Mouse (Mus musculus) telencephalon, adult 2 months (tissue): ENCODE results near the gene Chad.

Experiments
- DNase-seq: peaks from one replicate; pipeline ENCODE4 v3.0.0-alpha.2; 2011; ENCODE audit warnings: low read depth, low spot score

Gene Chad

GRCm38 (mm10) chr11:94565151-94565479, 268 bp downstream of the Chad start:
- DNase-seq: no peak

- DNase-seq: no peak
These were observed 1.7 kb downstream of the Chad start for GRCm38 (mm10) chr11:94566534-94566933.

- no peak for DNase-seq
These were observed 2.5 kb downstream of the Chad start for GRCm38 (mm10) chr11:94567326-94567725.

DNA sequence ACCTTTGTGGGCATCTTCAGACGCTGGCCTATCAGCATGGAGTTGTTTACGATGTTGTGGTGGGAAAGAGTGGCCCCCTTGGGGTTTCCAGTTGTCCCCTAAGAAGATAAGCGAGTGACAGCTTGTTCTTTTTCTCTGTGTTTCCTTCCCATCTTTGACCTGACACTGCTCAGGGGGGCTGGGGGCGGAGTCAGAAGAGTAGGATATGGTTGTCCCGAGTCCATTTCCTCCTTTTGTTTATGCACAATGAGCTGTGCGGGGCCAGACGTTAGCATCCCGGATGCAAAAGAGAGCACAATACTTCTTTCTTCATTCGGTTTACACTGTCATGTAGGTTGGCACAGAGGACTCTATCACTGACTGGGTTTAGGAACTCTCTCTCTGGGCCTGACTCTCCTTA, 5.8 kb downstream of the Chad start:
- DNase-seq: no peak

GRCm38 (mm10) chr11:94571850-94572249, 7.0 kb downstream of the Chad start:
- no peak for DNase-seq

GRCm38 (mm10) chr11:94574560-94574959, 9.7 kb downstream of the Chad start:
- DNase-seq: no peak

- no peak for DNase-seq
These were observed 10.2 kb downstream of the Chad start for GRCm38 (mm10) chr11:94575036-94575435.

DNA sequence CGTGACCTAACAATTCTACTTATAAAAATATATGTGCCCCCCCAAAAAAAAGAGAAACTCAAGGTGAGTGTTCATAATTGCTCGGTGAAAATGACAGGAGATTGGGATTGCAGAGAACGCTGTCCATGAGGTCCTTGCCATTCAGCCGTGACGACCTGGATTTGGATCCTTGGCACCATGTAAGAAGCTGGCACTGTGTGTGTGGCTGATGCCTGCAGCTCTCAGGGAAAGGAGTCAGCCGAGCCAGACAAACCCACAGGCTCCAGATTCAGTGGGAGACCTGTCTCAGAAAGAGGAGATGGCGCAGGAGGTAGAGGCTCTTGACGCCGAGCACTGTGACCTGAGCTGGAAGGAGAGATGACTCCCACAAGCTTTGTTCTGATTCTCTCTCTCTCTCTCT, 11.5 kb downstream of the Chad start:
- DNase-seq: no peak

- no peak for DNase-seq
These were observed 15.4 kb downstream of the Chad start for GRCm38 (mm10) chr11:94580111-94580740.

- no peak for DNase-seq
These were observed 20.2 kb downstream of the Chad start for GRCm38 (mm10) chr11:94585091-94585490.

GRCm38 (mm10) chr11:94587511-94587910, 22.7 kb downstream of the Chad start:
- no peak for DNase-seq

GRCm38 (mm10) chr11:94596311-94596852, 31.5 kb downstream of the Chad start:
- no peak for DNase-seq

DNA sequence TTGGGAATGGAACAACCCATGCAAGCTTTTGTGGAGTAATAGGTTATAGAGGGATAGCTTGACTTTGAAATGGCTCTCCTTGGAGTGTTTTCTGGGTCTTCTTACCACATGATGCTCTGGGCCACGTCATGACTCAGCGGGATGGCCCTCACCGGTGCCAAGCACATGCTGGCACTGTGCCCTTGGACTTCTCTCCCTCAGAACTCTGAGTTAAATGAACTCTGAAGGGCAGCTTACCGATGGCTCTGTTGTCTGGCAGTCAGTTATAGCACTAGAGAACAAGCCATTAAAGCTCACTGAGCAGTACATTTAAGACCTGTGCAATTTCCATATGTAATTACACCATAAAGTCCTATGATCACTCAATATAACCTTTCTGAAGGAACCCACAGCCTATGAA, 32.5 kb downstream of the Chad start:
- no peak for DNase-seq

DNA sequence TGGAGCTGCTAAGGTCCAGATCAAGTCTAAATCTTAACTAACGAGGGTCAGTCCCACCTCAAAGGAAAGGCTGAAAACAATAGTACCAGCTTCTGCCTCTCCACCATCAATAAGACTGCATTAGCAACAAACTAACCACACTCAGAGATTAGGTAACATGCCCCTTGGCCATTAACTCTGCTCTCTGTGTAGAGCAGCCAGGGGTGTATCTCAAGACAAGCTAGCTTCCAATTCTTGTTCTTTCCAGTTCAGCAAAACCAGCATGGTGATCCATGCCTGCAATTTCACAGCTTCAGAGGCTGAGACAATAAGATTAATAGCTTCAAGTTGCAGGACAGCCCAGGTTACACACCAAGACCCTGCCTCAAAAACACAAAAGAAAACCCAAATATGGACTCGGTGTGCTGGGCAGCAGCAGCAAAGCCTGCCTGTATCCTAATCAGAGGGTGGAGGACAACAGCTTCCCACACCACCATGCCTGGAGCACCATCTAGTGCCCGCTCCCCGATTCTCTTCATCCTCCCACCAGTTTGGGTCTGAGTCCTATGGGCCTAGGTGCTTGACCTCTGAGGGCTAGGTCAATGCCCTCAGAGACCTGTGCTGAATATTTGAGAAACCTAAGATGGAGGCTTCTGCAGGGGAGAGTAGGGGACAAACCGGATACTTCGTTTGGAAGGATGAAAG, 33.7 kb downstream of the Chad start:
- no peak for DNase-seq

DNA sequence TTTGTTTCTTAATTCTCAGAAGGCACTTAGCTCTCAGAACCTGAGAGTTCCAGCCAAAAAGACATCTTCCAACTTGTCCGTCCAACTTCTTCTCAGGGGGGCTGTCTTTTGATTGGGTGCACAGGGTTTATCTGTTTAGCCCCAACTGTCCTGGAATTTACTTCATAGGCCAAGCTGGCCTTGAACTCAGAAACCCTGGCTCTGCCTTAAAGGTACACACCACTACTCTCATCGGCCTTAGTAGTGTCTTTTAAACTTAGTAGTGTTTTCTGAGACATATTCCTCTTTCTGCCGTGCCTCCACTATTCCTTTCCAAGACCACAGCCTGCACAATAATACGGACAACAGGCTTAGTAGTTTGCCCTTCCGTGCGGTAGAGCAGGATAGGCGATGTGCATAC, 35.6 kb downstream of the Chad start:
- DNase-seq: no peak

DNA sequence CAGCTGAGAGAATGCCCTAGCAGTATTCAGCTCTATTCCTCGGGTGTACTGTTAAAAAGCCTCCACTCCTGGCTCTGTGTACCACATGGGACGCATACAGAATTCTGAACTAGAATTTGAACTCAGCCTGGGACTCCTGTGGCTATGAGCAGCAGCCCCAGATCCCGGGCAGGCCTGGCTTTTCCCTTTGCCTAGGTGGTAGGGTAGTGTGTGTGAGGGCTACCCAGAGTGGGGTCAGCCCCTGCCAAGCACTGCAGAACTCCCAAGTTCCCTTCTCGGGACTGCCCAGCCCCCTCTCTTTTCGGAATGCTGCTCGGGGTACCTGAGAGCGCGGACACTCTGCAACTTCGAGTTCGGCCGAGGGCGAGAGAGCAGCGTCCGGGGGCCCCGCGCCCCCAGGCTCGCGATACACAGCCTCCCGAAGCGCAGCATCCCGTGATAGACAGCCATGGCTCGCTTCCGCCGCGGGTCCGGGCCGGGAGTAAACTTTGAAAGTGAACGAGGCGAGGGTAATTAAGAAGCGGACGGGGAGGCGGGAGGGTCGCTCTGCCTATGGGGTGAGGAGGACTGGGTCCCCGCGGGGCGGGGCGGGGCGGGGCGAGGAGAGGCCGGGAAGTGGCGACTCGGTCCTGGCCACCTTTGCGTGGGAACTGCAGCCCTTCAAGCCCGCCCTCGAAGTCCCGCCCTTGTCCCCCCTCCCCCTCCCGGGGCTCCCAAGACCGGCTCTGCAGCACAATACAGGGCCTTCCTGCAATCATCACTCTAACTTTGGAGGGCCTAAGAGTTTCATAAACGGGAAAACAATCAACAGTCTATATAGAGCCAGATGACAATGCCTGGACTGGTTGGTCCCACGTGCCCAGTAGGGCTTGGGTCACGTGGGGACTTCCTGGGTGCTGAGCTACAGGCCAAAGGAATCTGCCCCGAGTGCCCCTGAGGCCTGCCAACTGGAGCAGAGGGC, 36.8 kb downstream of the Chad start, which contains the start of gene Acsf2:
Gene Acsf2 (minus strand): TSS at position 551 of the 961 bp plus-strand sequence.
- DNase-seq: no peak

DNA sequence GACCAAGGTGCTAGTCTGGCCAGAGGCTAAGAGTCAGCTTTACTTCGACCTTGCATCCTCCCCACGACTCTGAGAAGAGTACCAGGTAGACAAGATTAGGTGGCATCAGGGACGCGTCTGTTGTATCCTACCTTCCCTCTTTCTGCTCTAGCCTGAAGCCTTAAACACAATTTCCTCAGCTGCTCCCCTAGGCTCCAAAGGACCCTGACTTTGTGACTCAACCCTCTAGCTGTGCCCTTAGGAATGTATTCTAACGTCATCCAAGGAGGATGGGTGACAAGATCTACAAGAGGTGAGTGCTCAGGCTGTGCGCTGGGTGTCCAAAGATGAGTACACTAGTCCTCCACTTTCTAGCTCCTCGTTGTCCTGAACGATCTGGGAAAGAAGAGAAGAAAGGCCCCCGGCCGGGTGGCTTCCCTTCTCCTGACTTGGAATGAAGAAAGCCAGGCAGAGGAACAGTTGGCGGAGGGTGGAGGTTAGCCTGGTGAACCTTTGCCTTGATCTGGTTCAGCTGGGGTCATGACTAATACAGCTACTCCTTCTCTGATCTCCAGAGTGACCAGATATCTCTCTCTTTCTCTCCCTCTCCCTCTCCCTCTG, 37.6 kb downstream of the Chad start:
- DNase-seq: no peak

GRCm38 (mm10) chr11:94610744-94611740, 46.2 kb downstream of the Chad start:
- DNase-seq: no peak

DNA sequence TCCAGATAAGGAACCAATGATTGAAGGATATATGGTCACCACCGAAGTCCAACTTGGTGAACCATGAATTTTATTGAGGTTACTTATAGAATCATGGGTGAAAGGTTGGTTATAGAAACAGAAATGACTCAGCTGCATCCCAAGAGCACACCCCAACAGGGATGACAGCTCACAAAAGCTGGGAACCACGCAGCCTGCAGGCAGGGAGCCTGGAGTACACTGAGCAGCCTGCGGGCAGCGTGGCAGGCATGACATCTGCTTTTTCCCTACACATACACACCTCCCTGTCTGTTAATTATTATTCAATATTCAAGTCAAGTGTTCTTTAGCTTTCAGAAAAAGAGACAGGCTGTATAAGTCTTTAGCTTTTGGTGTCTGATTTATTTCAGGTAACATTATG, 49.8 kb downstream of the Chad start:
- no peak for DNase-seq

DNA sequence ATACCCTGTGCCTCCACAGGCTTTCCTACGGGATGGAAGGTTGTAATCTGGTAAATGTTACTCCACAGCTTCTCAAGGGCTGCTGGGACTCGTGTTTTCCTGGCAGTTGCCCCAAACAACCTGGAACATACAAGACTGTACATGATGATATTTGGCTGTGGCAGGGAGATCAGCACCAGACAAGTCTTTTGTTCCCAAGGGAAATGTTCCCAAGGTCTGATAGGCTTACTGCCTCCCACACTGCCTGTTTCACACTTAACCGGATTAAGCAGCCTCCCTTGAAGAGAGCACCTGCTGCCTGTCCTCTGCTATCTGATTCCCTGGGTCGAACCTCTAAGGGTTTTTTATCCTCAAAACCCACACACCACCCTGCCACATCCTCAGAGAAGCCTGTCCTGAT, 50.6 kb downstream of the Chad start:
- no peak for DNase-seq

DNA sequence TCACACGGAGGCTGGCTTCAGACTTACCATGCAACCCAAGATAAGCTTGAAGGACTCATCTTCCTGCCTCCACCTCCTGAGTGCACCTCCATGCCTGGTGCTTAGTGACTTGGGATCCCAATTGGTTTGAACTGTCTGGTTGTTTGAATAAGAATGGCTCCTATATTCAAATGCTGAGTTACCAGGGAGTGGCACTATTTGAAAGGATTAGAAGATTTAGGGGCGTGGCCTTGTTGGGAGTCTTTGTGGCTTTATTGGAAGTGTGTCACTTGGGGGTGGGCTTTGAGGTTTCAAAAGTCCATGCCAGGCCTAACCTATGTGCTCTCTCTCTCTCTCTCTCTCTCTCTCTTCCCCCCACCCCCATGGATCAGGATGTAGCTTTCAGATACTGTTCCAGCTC, 52.8 kb downstream of the Chad start:
- DNase-seq: no peak
